Mouse (Mus musculus) G1E (cell line): ENCODE results near the gene Olfr745.

ENCODE experiments used
- CTCF ChIP-seq: IDR thresholded peaks from 2 replicates; pipeline ENCODE4 v1.5.1; 2012; ENCODE audit warnings: low read depth, low read length, inconsistent platforms, mixed read lengths
- GATA1 ChIP-seq: IDR thresholded peaks from 2 replicates; pipeline ENCODE4 v1.6.1; 2012; ENCODE audit warnings: borderline replicate concordance, low read length, inconsistent platforms, mixed read lengths
- GATA2 ChIP-seq: IDR thresholded peaks from 2 replicates; pipeline ENCODE4 v1.6.1; 2012; ENCODE audit warnings: low read depth, low read length, inconsistent platforms, borderline replicate concordance
- POLR2AphosphoS5 ChIP-seq: IDR thresholded peaks from 2 replicates; pipeline ENCODE4 v1.6.1; 2012; ENCODE audit warnings: low read depth, low read length, inconsistent platforms; ENCODE audit not compliant: insufficient replicate concordance
- TAL1 ChIP-seq: conservative IDR thresholded peaks from 2 replicates; pipeline ENCODE4 v1.6.1; 2012; ENCODE audit warnings: low read depth, low read length, inconsistent platforms, mixed read lengths

- TF ChIP-seq CTCF (no peak), GATA1 (no peak), TAL1 (no peak), GATA2 (no peak), POLR2AphosphoS5 (no peak)
Observed at GRCm38 (mm10) chr14:50693106-50693505, 53.9 kb downstream of the Olfr745 start, which contains the start of gene Olfr747.
